Mouse (Mus musculus): ENCODE data around the gene Diras2.

Gene Diras2

GRCm38 (mm10) chr13:52531121-52531520, at the start of gene Diras2:
Diras2 (minus strand) TSS chr13:52531279.
- ChIA-PET CTCF (interaction anchor here (0.6 to 3.3 kb wide), 28 partner anchors 8 to 895 kb away, joined by 3 to 53 read pairs (median 4); no protein-coding TSS in a partner anchor), POLR2A (interaction anchor here (0.6 to 2.1 kb wide), 11 partner anchors 8 to 699 kb away, joined by 3 to 16 read pairs (median 5); no protein-coding TSS in a partner anchor)

GRCm38 (mm10) chr13:52578776-52579175, 47.7 kb upstream of the Diras2 start:
- ChIA-PET CTCF (interaction anchor here in 1 of 4 experiments (0.6 kb wide), 1 partner anchor 182 kb away, joined by 4 read pairs; no protein-coding TSS in a partner anchor), POLR2A (interaction anchor here in 2 of 4 experiments (0.6 to 0.7 kb wide), 2 partner anchors 711 to 885 kb away, joined by 3 read pairs; no protein-coding TSS in a partner anchor)

- ChIA-PET POLR2A (interaction anchor here in 1 of 4 experiments (0.6 to 0.7 kb wide), 2 partner anchors 46 to 101 kb away, joined by 3 read pairs; no protein-coding TSS in a partner anchor), CTCF (interaction anchor here in 2 of 4 experiments (0.7 to 1.2 kb wide), 2 partner anchors 51 kb away, joined by 4 to 5 read pairs; no protein-coding TSS in a partner anchor)
Observed at GRCm38 (mm10) chr13:52577939-52578338, 46.9 kb upstream of the Diras2 start.

GRCm38 (mm10) chr13:52577326-52577920, 46.3 kb upstream of the Diras2 start:
- POLR2A ChIA-PET = interaction anchor here in 2 of 4 experiments (0.5 to 0.7 kb wide), 3 partner anchors 47 to 361 kb away, joined by 3 read pairs; no protein-coding TSS in a partner anchor
- CTCF ChIA-PET = interaction anchor here in 2 of 4 experiments (0.6 to 1.2 kb wide), 3 partner anchors 51 to 323 kb away, joined by 4 to 5 read pairs (median 4); no protein-coding TSS in a partner anchor

GRCm38 (mm10) chr13:52576841-52577240, 45.8 kb upstream of the Diras2 start:
- POLR2A ChIA-PET = no interaction called here
- CTCF ChIA-PET = interaction anchor here in 2 of 4 experiments (0.6 to 2.1 kb wide), 3 partner anchors 52 to 322 kb away, joined by 4 to 7 read pairs (median 4); no protein-coding TSS in a partner anchor

GRCm38 (mm10) chr13:52576021-52576614, 45.0 kb upstream of the Diras2 start:
- POLR2A ChIA-PET = interaction anchor here in 1 of 4 experiments (0.5 kb wide), 1 partner anchor 14 kb away, joined by 5 read pairs; no protein-coding TSS in a partner anchor
- CTCF ChIA-PET = interaction anchor here in 2 of 4 experiments (0.6 to 2.1 kb wide), 4 partner anchors 20 to 83 kb away, joined by 3 to 7 read pairs (median 4); no protein-coding TSS in a partner anchor

GRCm38 (mm10) chr13:52575483-52575882, 44.4 kb upstream of the Diras2 start:
- CTCF ChIA-PET = interaction anchor here in 2 of 4 experiments (0.6 to 2.1 kb wide), 4 partner anchors 21 to 668 kb away, joined by 3 to 7 read pairs (median 4); no protein-coding TSS in a partner anchor
- POLR2A ChIA-PET = interaction anchor here in 1 of 4 experiments (0.5 kb wide), 1 partner anchor 13 kb away, joined by 5 read pairs; no protein-coding TSS in a partner anchor

GRCm38 (mm10) chr13:52574311-52574710, 43.2 kb upstream of the Diras2 start:
- ChIA-PET POLR2A (no interaction called here), CTCF (no interaction called here)

- ChIA-PET CTCF (interaction anchor here (0.5 to 1.5 kb wide), 11 partner anchors 10 to 1272 kb away, joined by 3 to 5 read pairs (median 4); partner anchors contain the start of genes Diras2 (in 2 of the 4) and Syk (in 1 of the 4)), POLR2A (interaction anchor here in 2 of 4 experiments (0.6 to 3.2 kb wide), 11 partner anchors 9 to 405 kb away, joined by 3 to 21 read pairs (median 5); partner anchors contain the start of gene Syk (in 2 of the 2))
Observed at GRCm38 (mm10) chr13:52572451-52573446, 41.7 kb upstream of the Diras2 start.

GRCm38 (mm10) chr13:52571591-52572384, 40.7 kb upstream of the Diras2 start:
- CTCF ChIA-PET = interaction anchor here (0.5 to 1.2 kb wide), 4 partner anchors 34 to 1271 kb away, joined by 3 to 4 read pairs (median 3); no protein-coding TSS in a partner anchor
- POLR2A ChIA-PET = interaction anchor here in 2 of 4 experiments (0.8 to 3.2 kb wide), 7 partner anchors 9 to 16 kb away, joined by 3 to 21 read pairs (median 8); partner anchors contain the start of gene Syk (in 2 of the 2)

- ChIA-PET POLR2A (interaction anchor here in 2 of 4 experiments (0.6 to 2.4 kb wide), 3 partner anchors 9 to 115 kb away, joined by 3 to 10 read pairs (median 4); partner anchors contain the start of gene Syk (in 1 of the 2)), CTCF (interaction anchor here in 2 of 4 experiments (0.6 to 1.2 kb wide), 3 partner anchors 45 to 182 kb away, joined by 3 read pairs; no protein-coding TSS in a partner anchor)
Observed at GRCm38 (mm10) chr13:52570276-52570675, 39.2 kb upstream of the Diras2 start.

GRCm38 (mm10) chr13:52569194-52569769, 38.2 kb upstream of the Diras2 start:
- ChIA-PET POLR2A (interaction anchor here in 1 of 4 experiments (2.4 kb wide), 1 partner anchor 14 kb away, joined by 10 read pairs; the partner anchor contains the start of gene Syk), CTCF (interaction anchor here in 3 of 4 experiments (0.6 to 1.2 kb wide), 4 partner anchors 55 to 1691 kb away, joined by 3 read pairs; no protein-coding TSS in a partner anchor)

- ChIA-PET CTCF (interaction anchor here in 1 of 4 experiments (0.7 to 1.0 kb wide), 3 partner anchors 15 to 721 kb away, joined by 3 read pairs; no protein-coding TSS in a partner anchor), POLR2A (interaction anchor here in 1 of 4 experiments (1.1 to 3.7 kb wide), 2 partner anchors 16 to 21 kb away, joined by 4 to 13 read pairs; partner anchors contain the start of gene Syk)
Observed at GRCm38 (mm10) chr13:52566777-52567176, 35.7 kb upstream of the Diras2 start.

GRCm38 (mm10) chr13:52566188-52566760, 35.2 kb upstream of the Diras2 start:
- CTCF ChIA-PET = interaction anchor here in 2 of 4 experiments (0.5 to 1.7 kb wide), 6 partner anchors 16 to 721 kb away, joined by 3 to 7 read pairs (median 3); no protein-coding TSS in a partner anchor
- POLR2A ChIA-PET = interaction anchor here in 1 of 4 experiments (0.9 to 3.7 kb wide), 3 partner anchors 15 to 290 kb away, joined by 3 to 13 read pairs (median 3); partner anchors contain the start of gene Syk

- CTCF ChIA-PET = interaction anchor here in 3 of 4 experiments (0.6 to 1.7 kb wide), 13 partner anchors 15 to 360 kb away, joined by 3 to 7 read pairs (median 3); partner anchors contain the start of gene Syk (in 2 of the 3)
- POLR2A ChIA-PET = interaction anchor here in 3 of 4 experiments (0.5 to 3.7 kb wide), 5 partner anchors 11 to 289 kb away, joined by 3 to 13 read pairs (median 3); partner anchors contain the start of gene Syk (in 1 of the 3)
Observed at GRCm38 (mm10) chr13:52565103-52565739, 34.1 kb upstream of the Diras2 start.
